Mouse (Mus musculus) lung, postnatal 14 days (tissue): Measurements from ENCODE around the gene Rcsd1.
A peak's percentile ranks its signal among the peaks of the same experiment; 100 is the strongest.

Experiments used
- DNase-seq: peaks from one replicate; pipeline ENCODE4 v3.0.0; 2021

Gene Rcsd1

GRCm38 (mm10) chr1:165655482-165655881 lies 54.1 kb downstream of the Rcsd1 start:
- no peak for DNase-seq

- DNase-seq = peak; percentile 61
Measured at GRCm38 (mm10) chr1:165655022-165655421, 54.5 kb downstream of the Rcsd1 start.

- DNase-seq = no peak
Measured at GRCm38 (mm10) chr1:165653126-165653885, 56.3 kb downstream of the Rcsd1 start.

GRCm38 (mm10) chr1:165652507-165652906 lies 57.0 kb downstream of the Rcsd1 start:
- no peak for DNase-seq

- no peak for DNase-seq
Measured at GRCm38 (mm10) chr1:165651158-165651557, 58.4 kb downstream of the Rcsd1 start.

GRCm38 (mm10) chr1:165645102-165645501 lies 64.5 kb downstream of the Rcsd1 start:
- DNase-seq = no peak

GRCm38 (mm10) chr1:165643735-165644134 lies 65.8 kb downstream of the Rcsd1 start:
- DNase-seq = no peak

- peak; percentile 53 for DNase-seq
Measured at GRCm38 (mm10) chr1:165642780-165643311, 66.7 kb downstream of the Rcsd1 start.

GRCm38 (mm10) chr1:165641786-165642771 lies 67.5 kb downstream of the Rcsd1 start:
- peak; percentile 93 for DNase-seq

- peak; percentile 80 for DNase-seq
Measured at GRCm38 (mm10) chr1:165641271-165641771, 68.2 kb downstream of the Rcsd1 start.

- DNase-seq = no peak
Measured at GRCm38 (mm10) chr1:165636289-165636688, 73.3 kb downstream of the Rcsd1 start.

GRCm38 (mm10) chr1:165635055-165635897 lies 74.3 kb downstream of the Rcsd1 start:
- DNase-seq = no peak

GRCm38 (mm10) chr1:165634151-165634884 lies 75.2 kb downstream of the Rcsd1 start, which contains the start of gene Mpzl1:
Gene Mpzl1 (minus strand): TSS chr1:165634538.
- DNase-seq = peak; percentile 98

GRCm38 (mm10) chr1:165633345-165633744 lies 76.2 kb downstream of the Rcsd1 start:
- DNase-seq = no peak

- no peak for DNase-seq
Measured at GRCm38 (mm10) chr1:165631136-165631535, 78.4 kb downstream of the Rcsd1 start.

GRCm38 (mm10) chr1:165629975-165630374 lies 79.6 kb downstream of the Rcsd1 start:
- no peak for DNase-seq

GRCm38 (mm10) chr1:165628603-165629002 lies 81.0 kb downstream of the Rcsd1 start:
- no peak for DNase-seq

- no peak for DNase-seq
Measured at GRCm38 (mm10) chr1:165625896-165626295, 83.7 kb downstream of the Rcsd1 start.

- DNase-seq = no peak
Measured at GRCm38 (mm10) chr1:165625058-165625457, 84.5 kb downstream of the Rcsd1 start.

GRCm38 (mm10) chr1:165618201-165618624 lies 91.3 kb downstream of the Rcsd1 start:
- DNase-seq = peak; percentile 48

- DNase-seq = peak; percentile 43
Measured at GRCm38 (mm10) chr1:165617166-165617891, 92.2 kb downstream of the Rcsd1 start.
